Mouse (Mus musculus): Measurements from ENCODE around the gene Aldh1l1. TPM values are rescaled to one million over a fixed set of nuclear protein-coding genes. Genes with fewer than 3 reads are reported as not detected.

Aldh1l1 gene
- polyA plus RNA-seq, 1 experiment from 2014 or later: 2.1 TPM

- Histone ChIP-seq H3K36me3 (no peaks in the 10 kb centered on the region), H3K4me1 (peaks cover 16% of the 10 kb centered on the region), H3K4me2 (replicated peaks) (no peak overlapping the region), H3K27ac (no peak overlapping the region), H3K4me3 (no peak overlapping the region), H3K9ac (no peak overlapping the region), H3K9me3 (no peaks in the 10 kb centered on the region), H3K27me3 (no peaks in the 10 kb centered on the region)
- no peak for ATAC-seq (ENCODE audit: insufficient number of reproducible peaks, insufficient read depth, low FRiP score, low TSS enrichment)
- WGBS: 69% methylated on average over 6 of the region's 6 CpGs
These were observed 22.9 kb downstream of the Aldh1l1 start for GRCm38 (mm10) chr6:90509085-90509484.

GRCm38 (mm10) chr6:90512416-90512815 lies 26.2 kb downstream of the Aldh1l1 start:
- Histone ChIP-seq H3K9me3 (no peaks in the 10 kb centered on the region), H3K9ac (no peak overlapping the region), H3K36me3 (no peaks in the 10 kb centered on the region), H3K27me3 (peaks cover 3% of the 10 kb centered on the region; the same call in 1 of the 2 replicates), H3K4me2 (replicated peaks) (no peak overlapping the region), H3K27ac (no peak overlapping the region), H3K4me1 (peaks cover 10% of the 10 kb centered on the region), H3K4me3 (no peak overlapping the region)
- 82% methylated on average over 5 of the region's 5 CpGs for WGBS
- no peak for ATAC-seq (ENCODE audit: insufficient number of reproducible peaks, insufficient read depth, low FRiP score, low TSS enrichment)

GRCm38 (mm10) chr6:90513074-90513856 lies 27.0 kb downstream of the Aldh1l1 start:
- ATAC-seq (ENCODE audit: insufficient number of reproducible peaks, insufficient read depth, low FRiP score, low TSS enrichment): no peak
- peaks cover 3% of the 10 kb centered on the region; the same call in 1 of the 2 replicates for H3K27me3 ChIP-seq

GRCm38 (mm10) chr6:90514369-90514768 lies 28.1 kb downstream of the Aldh1l1 start:
- Histone ChIP-seq H3K36me3 (no peaks in the 10 kb centered on the region), H3K4me1 (no peaks in the 10 kb centered on the region), H3K4me2 (replicated peaks) (no peak overlapping the region), H3K27me3 (peaks cover 3% of the 10 kb centered on the region; the same call in 1 of the 2 replicates), H3K4me3 (no peak overlapping the region), H3K27ac (no peak overlapping the region), H3K9me3 (no peaks in the 10 kb centered on the region), H3K9ac (no peak overlapping the region)
- no peak for ATAC-seq (ENCODE audit: insufficient number of reproducible peaks, insufficient read depth, low FRiP score, low TSS enrichment)

More at GRCm38 (mm10) chr6:90513074-90513856, 27.0 kb downstream of the Aldh1l1 start:
- no peaks in the 10 kb centered on the region for H3K9me3 ChIP-seq
- H3K4me2 ChIP-seq (replicated peaks): no peak overlapping the region
- no peak overlapping the region for H3K4me3 ChIP-seq
- no peak overlapping the region for H3K9ac ChIP-seq
- no peak overlapping the region for H3K27ac ChIP-seq
- peaks cover 3% of the 10 kb centered on the region; the same call in 1 of the 2 replicates for H3K4me1 ChIP-seq
- WGBS: 78% methylated on average over 5 of the region's 5 CpGs
- no peaks in the 10 kb centered on the region for H3K36me3 ChIP-seq

- WGBS: 42% methylated on average over 4 of the region's 4 CpGs
These were observed 28.7 kb downstream of the Aldh1l1 start for GRCm38 (mm10) chr6:90514883-90515405.

GRCm38 (mm10) chr6:90518892-90519291 lies 32.7 kb downstream of the Aldh1l1 start:
- Histone ChIP-seq H3K4me2 (replicated peaks) (no peak overlapping the region), H3K27ac (no peak overlapping the region), H3K9me3 (no peaks in the 10 kb centered on the region), H3K4me1 (no peaks in the 10 kb centered on the region), H3K4me3 (no peak overlapping the region), H3K36me3 (no peaks in the 10 kb centered on the region), H3K27me3 (peaks cover 3% of the 10 kb centered on the region; the same call in 1 of the 2 replicates), H3K9ac (no peak overlapping the region)
- no peak for ATAC-seq (ENCODE audit: insufficient number of reproducible peaks, insufficient read depth, low FRiP score, low TSS enrichment)
- 64% methylated on average over 3 of the region's 3 CpGs for WGBS

More at GRCm38 (mm10) chr6:90514883-90515405, 28.7 kb downstream of the Aldh1l1 start:
- Histone ChIP-seq H3K9me3 (no peaks in the 10 kb centered on the region), H3K4me3 (no peak overlapping the region), H3K4me2 (replicated peaks) (no peak overlapping the region), H3K4me1 (no peaks in the 10 kb centered on the region), H3K27ac (no peak overlapping the region), H3K36me3 (no peaks in the 10 kb centered on the region), H3K27me3 (peaks cover 3% of the 10 kb centered on the region; the same call in 1 of the 2 replicates), H3K9ac (no peak overlapping the region)
- 0 out of 2 replicates have a peak, but pooled peaks have one; percentile 30 for ATAC-seq (ENCODE audit: insufficient number of reproducible peaks, insufficient read depth, low FRiP score, low TSS enrichment)

GRCm38 (mm10) chr6:90519375-90519774 lies 33.1 kb downstream of the Aldh1l1 start:
- no peaks in the 10 kb centered on the region for H3K4me1 ChIP-seq
- H3K4me2 ChIP-seq (replicated peaks): no peak overlapping the region
- no peaks in the 10 kb centered on the region for H3K9me3 ChIP-seq
- no peak for ATAC-seq (ENCODE audit: insufficient number of reproducible peaks, insufficient read depth, low FRiP score, low TSS enrichment)
- H3K4me3 ChIP-seq: no peak overlapping the region
- no peaks in the 10 kb centered on the region for H3K36me3 ChIP-seq
- peaks cover 3% of the 10 kb centered on the region; the same call in 1 of the 2 replicates for H3K27me3 ChIP-seq
- H3K27ac ChIP-seq: no peak overlapping the region
- WGBS: 32% methylated on average over 5 of the region's 5 CpGs
- H3K9ac ChIP-seq: no peak overlapping the region

GRCm38 (mm10) chr6:90526406-90526805 lies 40.2 kb downstream of the Aldh1l1 start:
- ATAC-seq (ENCODE audit: insufficient number of reproducible peaks, insufficient read depth, low FRiP score, low TSS enrichment): no peak
- Histone ChIP-seq H3K36me3 (no peaks in the 10 kb centered on the region), H3K27ac (no peak overlapping the region), H3K9me3 (no peaks in the 10 kb centered on the region), H3K4me1 (no peaks in the 10 kb centered on the region), H3K4me3 (no peak overlapping the region), H3K4me2 (replicated peaks) (no peak overlapping the region), H3K9ac (no peak overlapping the region), H3K27me3 (no peaks in the 10 kb centered on the region)
- WGBS: 68% methylated on average over 3 of the region's 3 CpGs

GRCm38 (mm10) chr6:90529461-90530046 lies 43.3 kb downstream of the Aldh1l1 start:
- ATAC-seq (ENCODE audit: insufficient number of reproducible peaks, insufficient read depth, low FRiP score, low TSS enrichment): no peak
- no peak overlapping the region for H3K27ac ChIP-seq
- no peak overlapping the region for H3K4me2 ChIP-seq (replicated peaks)
- no peaks in the 10 kb centered on the region for H3K36me3 ChIP-seq
- no peaks in the 10 kb centered on the region for H3K9me3 ChIP-seq
- H3K4me1 ChIP-seq: no peaks in the 10 kb centered on the region
- no peak overlapping the region for H3K4me3 ChIP-seq
- no peaks in the 10 kb centered on the region for H3K27me3 ChIP-seq
- H3K9ac ChIP-seq: no peak overlapping the region
- 71% methylated on average over 2 of the region's 2 CpGs for WGBS

GRCm38 (mm10) chr6:90532575-90533190 lies 46.5 kb downstream of the Aldh1l1 start:
- no peaks in the 10 kb centered on the region for H3K36me3 ChIP-seq
- WGBS: 91% methylated on average over 6 of the region's 7 CpGs
- 0 out of 2 replicates have a peak, but pooled peaks cover under 1% of the 10 kb centered on the region for H3K27me3 ChIP-seq
- H3K9me3 ChIP-seq: no peaks in the 10 kb centered on the region
- no peak overlapping the region for H3K9ac ChIP-seq
- no peak overlapping the region for H3K4me2 ChIP-seq (replicated peaks)
- no peak for ATAC-seq (ENCODE audit: insufficient number of reproducible peaks, insufficient read depth, low FRiP score, low TSS enrichment)
- H3K4me3 ChIP-seq: no peak overlapping the region
- H3K27ac ChIP-seq: no peak overlapping the region
- no peaks in the 10 kb centered on the region for H3K4me1 ChIP-seq

GRCm38 (mm10) chr6:90533505-90533904 lies 47.3 kb downstream of the Aldh1l1 start:
- Histone ChIP-seq H3K4me3 (no peak overlapping the region), H3K4me2 (replicated peaks) (no peak overlapping the region), H3K27ac (no peak overlapping the region), H3K36me3 (no peaks in the 10 kb centered on the region), H3K9me3 (no peaks in the 10 kb centered on the region), H3K9ac (no peak overlapping the region), H3K27me3 (0 out of 2 replicates have a peak, but pooled peaks cover 3% of the 10 kb centered on the region), H3K4me1 (no peaks in the 10 kb centered on the region)
- ATAC-seq (ENCODE audit: insufficient number of reproducible peaks, insufficient read depth, low FRiP score, low TSS enrichment): no peak
- WGBS: 82% methylated on average over 3 of the region's 3 CpGs

All from embryonic facial prominence, embryonic 12.5 days (tissue).